Mouse (Mus musculus): ENCODE measurements around the gene Llgl2. TPM values are rescaled to one million over a fixed set of nuclear protein-coding genes. Genes with fewer than 3 reads are reported as not detected.
A peak's percentile ranks its signal among the peaks of the same experiment; 100 is the strongest.

Gene Llgl2
- polyA plus RNA-seq, 1 experiment from 2014 or later, result 21.5 TPM

- peaks cover 54% of the 10 kb centered on the region for H3K4me1 ChIP-seq (ENCODE audit: control insufficient read depth, insufficient read depth, low read length)
- no peaks in the 10 kb centered on the region for H3K27me3 ChIP-seq (ENCODE audit: control insufficient read depth, insufficient read depth, low read length)
- no peak overlapping the region for H3K9ac ChIP-seq (ENCODE audit: low read depth, low read length)
- WGBS (ENCODE audit: insufficient replicate concordance), result 16% methylated on average over 4 of the region's 4 CpGs
- H3K36me3 ChIP-seq (ENCODE audit: control insufficient read depth, insufficient read depth, low read length), result peaks cover 8% of the 10 kb centered on the region
- no peaks in the 10 kb centered on the region for H3K9me3 ChIP-seq (replicated peaks; ENCODE audit: control insufficient read depth, low read length)
- no peak overlapping the region for H3K4me3 ChIP-seq (ENCODE audit: low read depth, low read length)
- peak overlapping the region; percentile 11; the same call in 1 of the 2 replicates for H3K4me2 ChIP-seq
- no peak overlapping the region for H3K27ac ChIP-seq (ENCODE audit: low read depth, low read length)
- no peak for ATAC-seq (replicated peaks; ENCODE audit: insufficient number of reproducible peaks, low FRiP score, low TSS enrichment)
These were observed 75.0 kb downstream of the Llgl2 start for GRCm38 (mm10) chr11:115898886-115899285.

- H3K4me2 ChIP-seq, result peak within 1 kb of the TSS; percentile 67
- peak; percentile 58 for ATAC-seq (replicated peaks; ENCODE audit: insufficient number of reproducible peaks, low FRiP score, low TSS enrichment)
- H3K9me3 ChIP-seq (replicated peaks; ENCODE audit: control insufficient read depth, low read length), result no peaks in the 10 kb centered on the region
- H3K36me3 ChIP-seq (ENCODE audit: control insufficient read depth, insufficient read depth, low read length), result peaks cover 4% of the 10 kb centered on the region
- 24% methylated on average over 16 of the region's 16 CpGs for WGBS (ENCODE audit: insufficient replicate concordance)
- peak within 1 kb of the TSS; percentile 34 for H3K4me3 ChIP-seq (ENCODE audit: low read depth, low read length)
- H3K9ac ChIP-seq (ENCODE audit: low read depth, low read length), result peak within 1 kb of the TSS; percentile 58
- peaks cover 62% of the 10 kb centered on the region for H3K4me1 ChIP-seq (ENCODE audit: control insufficient read depth, insufficient read depth, low read length)
- H3K27ac ChIP-seq (ENCODE audit: low read depth, low read length), result peak within 1 kb of the TSS; percentile 95
- no peaks in the 10 kb centered on the region for H3K27me3 ChIP-seq (ENCODE audit: control insufficient read depth, insufficient read depth, low read length)
These were observed 75.8 kb downstream of the Llgl2 start, which contains the start of gene Smim5 for GRCm38 (mm10) chr11:115899486-115900266. TSS of gene Smim5 (plus strand) at chr11:115899966.

GRCm38 (mm10) chr11:115900561-115901337, 76.9 kb downstream of the Llgl2 start:
- H3K36me3 ChIP-seq (ENCODE audit: control insufficient read depth, insufficient read depth, low read length), result peaks cover 4% of the 10 kb centered on the region
- H3K9me3 ChIP-seq (replicated peaks; ENCODE audit: control insufficient read depth, low read length), result no peaks in the 10 kb centered on the region
- H3K27me3 ChIP-seq (ENCODE audit: control insufficient read depth, insufficient read depth, low read length), result no peaks in the 10 kb centered on the region
- 63% methylated on average over 8 of the region's 8 CpGs for WGBS (ENCODE audit: insufficient replicate concordance)
- H3K4me2 ChIP-seq, result peak overlapping the region; percentile 67
- H3K9ac ChIP-seq (ENCODE audit: low read depth, low read length), result peak overlapping the region; percentile 58
- peak overlapping the region; percentile 34 for H3K4me3 ChIP-seq (ENCODE audit: low read depth, low read length)
- ATAC-seq (replicated peaks; ENCODE audit: insufficient number of reproducible peaks, low FRiP score, low TSS enrichment), result no peak
- H3K27ac ChIP-seq (ENCODE audit: low read depth, low read length), result peak overlapping the region; percentile 95
- peaks cover 73% of the 10 kb centered on the region for H3K4me1 ChIP-seq (ENCODE audit: control insufficient read depth, insufficient read depth, low read length)

GRCm38 (mm10) chr11:115901338-115902161, 77.7 kb downstream of the Llgl2 start:
- Histone ChIP-seq H3K4me2 (peak overlapping the region; percentile 67), H3K4me1 (ENCODE audit: control insufficient read depth, insufficient read depth, low read length) (peaks cover 78% of the 10 kb centered on the region), H3K9ac (ENCODE audit: low read depth, low read length) (peak overlapping the region; percentile 58), H3K27me3 (ENCODE audit: control insufficient read depth, insufficient read depth, low read length) (no peaks in the 10 kb centered on the region), H3K36me3 (ENCODE audit: control insufficient read depth, insufficient read depth, low read length) (peaks cover 4% of the 10 kb centered on the region), H3K27ac (ENCODE audit: low read depth, low read length) (peak overlapping the region; percentile 95), H3K4me3 (ENCODE audit: low read depth, low read length) (peak overlapping the region; percentile 34; the same call in 1 of the 2 replicates), H3K9me3 (replicated peaks; ENCODE audit: control insufficient read depth, low read length) (no peaks in the 10 kb centered on the region)
- 61% methylated on average over 9 of the region's 9 CpGs for WGBS (ENCODE audit: insufficient replicate concordance)
- ATAC-seq (replicated peaks; ENCODE audit: insufficient number of reproducible peaks, low FRiP score, low TSS enrichment), result no peak

- Histone ChIP-seq H3K4me2 (peak overlapping the region; percentile 67), H3K4me1 (ENCODE audit: control insufficient read depth, insufficient read depth, low read length) (peaks cover 81% of the 10 kb centered on the region), H3K36me3 (ENCODE audit: control insufficient read depth, insufficient read depth, low read length) (no peaks in the 10 kb centered on the region), H3K4me3 (ENCODE audit: low read depth, low read length) (peak overlapping the region; percentile 2; the same call in 1 of the 2 replicates), H3K27ac (ENCODE audit: low read depth, low read length) (peak overlapping the region; percentile 95), H3K27me3 (ENCODE audit: control insufficient read depth, insufficient read depth, low read length) (no peaks in the 10 kb centered on the region), H3K9me3 (replicated peaks; ENCODE audit: control insufficient read depth, low read length) (no peaks in the 10 kb centered on the region), H3K9ac (ENCODE audit: low read depth, low read length) (peak overlapping the region; percentile 64)
- ATAC-seq (replicated peaks; ENCODE audit: insufficient number of reproducible peaks, low FRiP score, low TSS enrichment), result no peak
- WGBS (ENCODE audit: insufficient replicate concordance), result 50% methylated on average over 5 of the region's 5 CpGs
These were observed 78.3 kb downstream of the Llgl2 start for GRCm38 (mm10) chr11:115902177-115902576.

GRCm38 (mm10) chr11:115902831-115903230, 79.0 kb downstream of the Llgl2 start:
- H3K27me3 ChIP-seq (ENCODE audit: control insufficient read depth, insufficient read depth, low read length), result no peaks in the 10 kb centered on the region
- H3K4me2 ChIP-seq, result peak overlapping the region; percentile 67
- 60% methylated on average over 1 of the region's 1 CpGs for WGBS (ENCODE audit: insufficient replicate concordance)
- no peak overlapping the region for H3K4me3 ChIP-seq (ENCODE audit: low read depth, low read length)
- no peaks in the 10 kb centered on the region for H3K9me3 ChIP-seq (replicated peaks; ENCODE audit: control insufficient read depth, low read length)
- H3K27ac ChIP-seq (ENCODE audit: low read depth, low read length), result peak overlapping the region; percentile 95
- H3K4me1 ChIP-seq (ENCODE audit: control insufficient read depth, insufficient read depth, low read length), result peaks cover 81% of the 10 kb centered on the region
- H3K36me3 ChIP-seq (ENCODE audit: control insufficient read depth, insufficient read depth, low read length), result no peaks in the 10 kb centered on the region
- peak overlapping the region; percentile 64; the same call in 1 of the 2 replicates for H3K9ac ChIP-seq (ENCODE audit: low read depth, low read length)
- ATAC-seq (replicated peaks; ENCODE audit: insufficient number of reproducible peaks, low FRiP score, low TSS enrichment), result no peak

GRCm38 (mm10) chr11:115903384-115904230, 79.8 kb downstream of the Llgl2 start:
- Histone ChIP-seq H3K9ac (ENCODE audit: low read depth, low read length) (peak overlapping the region; percentile 64), H3K4me3 (ENCODE audit: low read depth, low read length) (no peak overlapping the region), H3K4me2 (peak overlapping the region; percentile 67), H3K9me3 (replicated peaks; ENCODE audit: control insufficient read depth, low read length) (no peaks in the 10 kb centered on the region), H3K27me3 (ENCODE audit: control insufficient read depth, insufficient read depth, low read length) (no peaks in the 10 kb centered on the region), H3K4me1 (ENCODE audit: control insufficient read depth, insufficient read depth, low read length) (peaks cover 78% of the 10 kb centered on the region), H3K36me3 (ENCODE audit: control insufficient read depth, insufficient read depth, low read length) (peaks cover 4% of the 10 kb centered on the region), H3K27ac (ENCODE audit: low read depth, low read length) (peak overlapping the region; percentile 95)
- WGBS (ENCODE audit: insufficient replicate concordance), result 33% methylated on average over 11 of the region's 11 CpGs
- ATAC-seq (replicated peaks; ENCODE audit: insufficient number of reproducible peaks, low FRiP score, low TSS enrichment), result peak; percentile 86

Data from heart, embryonic 11.5 days (tissue).